Mouse (Mus musculus): ENCODE data around the gene Pip4k2a. TPM values are rescaled to one million over a fixed set of nuclear protein-coding genes. Genes with fewer than 3 reads are reported as not detected.

Pip4k2a gene
- total RNA-seq, 2 experiments from 2014 or later: 3.1 to 4.5 TPM

DNA sequence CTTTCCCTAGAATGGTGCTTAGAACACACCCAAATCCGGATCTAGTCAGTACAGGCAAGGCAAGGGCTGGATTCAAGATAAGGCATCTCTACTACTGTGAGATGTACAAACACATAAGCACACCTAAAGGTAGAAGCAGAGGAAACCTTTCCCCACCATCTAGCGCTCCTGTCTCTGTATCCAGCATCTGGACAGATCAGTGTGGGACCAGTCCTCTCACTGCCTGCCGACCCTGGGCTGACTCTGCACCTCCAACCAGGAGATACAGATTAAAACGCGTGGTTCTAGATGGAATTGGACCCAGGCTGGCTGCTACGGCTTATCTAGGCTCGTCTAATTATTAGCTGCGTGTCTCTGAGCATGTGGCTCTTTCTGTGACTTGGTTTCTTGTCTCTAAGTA lies 142.7 kb downstream of the Pip4k2a start:
- no peak overlapping the region for H3K4me3 ChIP-seq
- DNase-seq: no peak
- no peak overlapping the region for H3K27ac ChIP-seq
- intact Hi-C loops (cut with DNase I): no loop called here
- no peak for TF ChIP-seq CTCF (IDR thresholded peaks at IDR 0.05)

DNA sequence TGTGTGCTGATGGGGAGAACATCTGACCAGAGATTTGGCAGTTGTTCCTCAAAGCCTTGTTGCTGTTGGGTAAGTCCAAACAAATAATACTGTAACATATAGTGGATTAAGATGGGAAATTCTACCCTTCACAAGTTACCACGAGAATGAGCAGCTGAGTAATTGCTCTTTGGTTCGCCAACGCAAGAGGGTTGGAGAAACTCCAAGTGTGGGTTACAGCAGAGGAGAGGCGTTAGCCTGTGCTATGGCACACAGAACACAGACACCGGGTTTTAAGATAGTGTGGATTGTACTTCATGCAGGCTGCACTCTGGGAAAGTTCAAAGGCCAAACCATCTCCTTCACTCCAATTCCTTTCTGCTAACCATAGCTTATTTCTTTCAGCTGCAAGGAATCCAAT lies 144.6 kb downstream of the Pip4k2a start:
- no peak for TF ChIP-seq CTCF (IDR thresholded peaks at IDR 0.05)
- intact Hi-C loops (cut with DNase I): no loop called here
- H3K27ac ChIP-seq: no peak overlapping the region
- DNase-seq: no peak
- no peak overlapping the region for H3K4me3 ChIP-seq

- intact Hi-C loops (cut with DNase I): no loop called here
These were observed 147.3 kb downstream of the Pip4k2a start for GRCm38 (mm10) chr2:18850657-18851056.

DNA sequence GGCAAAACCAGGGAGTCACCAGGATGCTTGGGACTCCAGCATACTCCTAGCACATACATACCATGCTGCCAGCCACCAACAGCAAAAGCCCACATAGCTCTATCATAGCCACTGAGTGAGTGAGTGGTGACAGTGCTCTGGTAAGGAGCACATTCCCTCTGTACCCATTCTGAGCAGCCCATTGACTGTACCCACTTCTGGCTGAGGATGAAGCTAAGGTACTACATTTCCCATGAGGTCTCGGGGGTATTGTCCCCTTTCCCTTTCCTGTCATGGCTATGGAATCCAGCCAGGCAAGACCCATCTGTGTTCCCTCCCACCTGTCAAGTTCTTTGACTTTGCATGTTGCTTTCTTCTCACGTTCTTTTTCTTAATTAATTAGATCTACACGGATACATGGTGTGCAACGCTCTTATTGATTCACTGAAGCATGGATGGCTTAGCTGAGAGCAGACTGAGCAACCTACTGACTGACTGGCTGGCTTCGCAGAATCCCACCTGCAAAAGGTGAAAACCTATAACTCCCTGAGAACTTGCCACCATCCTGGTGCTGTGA lies 149.8 kb downstream of the Pip4k2a start:
- H3K4me3 ChIP-seq: no peak overlapping the region
- no peak overlapping the region for H3K27ac ChIP-seq
- DNase-seq: no peak
- intact Hi-C loops (cut with DNase I): no loop called here
- TF ChIP-seq CTCF (IDR thresholded peaks at IDR 0.05): no peak

More at GRCm38 (mm10) chr2:18850657-18851056, 147.3 kb downstream of the Pip4k2a start:
- Histone ChIP-seq H3K4me3 (no peak overlapping the region), H3K27ac (no peak overlapping the region)
- TF ChIP-seq CTCF (IDR thresholded peaks at IDR 0.05): no peak
- DNase-seq: no peak

- TF ChIP-seq CTCF (IDR thresholded peaks at IDR 0.05): no peak
- intact Hi-C loops (cut with DNase I): no loop called here
- DNase-seq: no peak
- Histone ChIP-seq H3K4me3 (no peak overlapping the region), H3K27ac (no peak overlapping the region)
These were observed 155.4 kb downstream of the Pip4k2a start for GRCm38 (mm10) chr2:18842527-18842926.

DNA sequence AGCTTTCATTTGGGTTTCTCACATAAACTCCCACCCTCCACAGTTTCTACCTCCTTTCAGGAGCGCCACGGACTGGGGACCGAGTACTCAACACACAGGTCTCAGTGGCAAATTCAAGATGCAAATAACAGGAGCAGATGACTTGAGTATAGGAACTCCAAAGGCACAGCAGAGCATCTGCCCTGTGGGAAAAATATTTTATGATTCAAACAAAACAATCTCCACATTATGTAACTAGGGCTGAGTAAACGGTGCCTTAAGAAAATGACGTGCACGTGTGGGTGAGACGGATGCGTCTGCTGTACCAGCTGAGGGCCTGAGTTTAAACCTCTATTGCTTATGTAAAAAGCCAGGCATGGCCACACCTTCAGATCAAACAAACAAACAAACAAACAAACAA lies 156.9 kb downstream of the Pip4k2a start:
- H3K27ac ChIP-seq: no peak overlapping the region
- TF ChIP-seq CTCF (IDR thresholded peaks at IDR 0.05): no peak
- intact Hi-C loops (cut with DNase I): no loop called here
- H3K4me3 ChIP-seq: no peak overlapping the region
- no peak for DNase-seq

- peak; percentile 47 for DNase-seq
- no peak for TF ChIP-seq CTCF (IDR thresholded peaks at IDR 0.05)
- Histone ChIP-seq H3K4me3 (no peak overlapping the region), H3K27ac (no peak overlapping the region)
- intact Hi-C loops (cut with DNase I): no loop called here
These were observed 158.4 kb downstream of the Pip4k2a start for GRCm38 (mm10) chr2:18839532-18839931.

- Histone ChIP-seq H3K27ac (no peak overlapping the region), H3K4me3 (no peak overlapping the region)
- intact Hi-C loops (cut with DNase I): no loop called here
- no peak for TF ChIP-seq CTCF (IDR thresholded peaks at IDR 0.05)
- DNase-seq: no peak
These were observed 162.5 kb downstream of the Pip4k2a start for GRCm38 (mm10) chr2:18835266-18835908.

- TF ChIP-seq CTCF (IDR thresholded peaks at IDR 0.05): no peak
- Histone ChIP-seq H3K27ac (no peak overlapping the region), H3K4me3 (no peak overlapping the region)
- intact Hi-C loops (cut with DNase I): no loop called here
- no peak for DNase-seq
These were observed 164.8 kb downstream of the Pip4k2a start for GRCm38 (mm10) chr2:18833024-18833590.

DNA sequence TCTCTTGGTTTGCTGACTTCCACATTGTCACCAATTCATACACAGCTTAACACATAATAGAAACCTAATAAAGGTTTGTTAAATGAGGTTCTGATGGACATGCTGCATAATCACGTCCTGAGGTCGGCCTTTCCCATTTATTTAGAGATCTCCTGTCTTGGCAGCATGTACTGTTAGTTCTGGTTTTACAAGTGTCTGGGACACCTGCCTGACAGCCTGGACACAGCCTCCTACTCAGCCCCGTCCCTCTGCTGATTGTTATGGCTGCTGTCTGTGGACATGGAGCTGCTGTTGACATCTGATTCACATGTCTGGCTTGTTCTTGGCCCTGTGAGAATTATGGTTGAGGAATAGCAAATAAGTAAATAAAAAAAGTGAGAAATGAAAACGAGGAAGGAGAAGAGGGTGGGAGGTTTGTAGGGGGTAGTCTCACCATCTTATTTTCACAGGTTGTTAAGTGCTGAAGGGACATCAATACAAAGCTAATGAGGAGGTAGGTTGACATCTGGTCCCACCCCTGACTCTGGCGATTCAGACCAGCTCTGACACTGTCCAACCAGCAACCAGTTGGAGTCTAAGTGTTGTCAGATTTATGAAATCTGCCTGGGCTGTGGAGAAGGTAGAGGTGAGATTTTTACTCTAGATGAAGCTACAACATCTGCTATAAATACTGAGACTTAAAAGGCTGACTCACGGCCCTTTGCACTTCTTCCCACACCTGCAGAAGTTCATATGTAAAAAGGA lies 166.7 kb downstream of the Pip4k2a start:
- no peak for DNase-seq
- TF ChIP-seq CTCF (IDR thresholded peaks at IDR 0.05): no peak
- no peak overlapping the region for H3K27ac ChIP-seq
- no peak overlapping the region for H3K4me3 ChIP-seq
- intact Hi-C loops (cut with DNase I): no loop called here

GRCm38 (mm10) chr2:18822711-18823110 lies 175.2 kb downstream of the Pip4k2a start:
- DNase-seq: peak; percentile 73
- intact Hi-C loops (cut with DNase I): no loop called here
- H3K27ac ChIP-seq: no peak overlapping the region
- no peak for TF ChIP-seq CTCF (IDR thresholded peaks at IDR 0.05)
- peak overlapping the region; percentile 71 for H3K4me3 ChIP-seq

DNA sequence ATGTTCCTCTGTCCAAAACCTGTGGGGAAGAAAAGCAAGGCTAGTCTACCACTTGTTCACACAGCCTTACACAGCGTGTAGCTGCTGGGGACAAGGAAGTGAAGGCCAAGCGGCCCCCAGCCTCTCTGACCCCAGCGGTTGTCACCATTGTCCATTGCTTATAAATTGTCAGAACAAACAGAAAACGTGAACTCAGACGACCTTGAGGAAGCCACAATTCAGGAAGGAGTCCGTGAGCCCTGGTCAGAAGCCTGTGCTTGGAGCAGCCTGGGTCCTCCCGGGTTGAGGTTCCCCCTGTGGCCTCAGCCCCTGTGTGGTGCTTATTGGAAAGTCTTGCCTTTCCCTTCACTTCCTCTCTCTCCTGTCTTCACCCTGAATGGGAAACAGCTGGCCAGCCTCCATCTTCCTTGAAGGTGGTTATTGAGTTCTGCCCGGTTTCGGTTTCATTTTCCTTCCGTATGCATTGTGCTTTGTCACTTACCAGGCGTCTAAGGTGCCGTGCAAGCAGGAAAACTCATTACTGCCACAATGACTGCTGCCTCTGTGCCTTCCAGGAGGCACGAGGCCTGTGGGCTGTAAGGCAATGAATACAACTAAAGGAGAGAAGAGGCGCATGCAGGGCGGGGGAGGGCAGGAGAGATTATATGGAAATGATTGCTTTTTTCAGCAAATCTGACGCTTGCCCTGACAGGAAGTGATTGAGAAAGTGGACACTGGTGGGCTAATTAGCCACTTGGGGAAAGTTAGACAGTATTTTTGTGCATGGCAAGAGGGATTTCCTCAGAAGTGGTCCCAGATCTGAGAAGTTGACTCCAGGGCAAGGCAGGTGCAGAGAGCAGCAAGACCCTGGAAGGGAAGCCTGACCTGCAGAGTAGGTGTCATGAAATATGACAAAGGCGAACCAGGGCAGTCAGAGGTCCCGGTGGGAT lies 176.2 kb downstream of the Pip4k2a start:
- no peak for TF ChIP-seq CTCF (IDR thresholded peaks at IDR 0.05)
- H3K27ac ChIP-seq: peak overlapping the region; percentile 81
- intact Hi-C loops (cut with DNase I): no loop called here
- peak; percentile 60 for DNase-seq
- peak overlapping the region; percentile 71 for H3K4me3 ChIP-seq

All from gastrocnemius, adult 2 months (tissue).